Mouse (Mus musculus): ENCODE data around the gene Fam49a. TPM values are rescaled to one million over a fixed set of nuclear protein-coding genes. Genes with fewer than 3 reads are reported as not detected.

Gene Fam49a
- total RNA-seq, 2 experiments from 2014 or later, result 55.9 to 63.4 TPM

GRCm38 (mm10) chr12:12427285-12427684 is 165.3 kb downstream of the Fam49a start:
- ATAC-seq (ENCODE audit: poor library complexity, severe bottlenecking), result no peak

GRCm38 (mm10) chr12:12428886-12429285 is 166.9 kb downstream of the Fam49a start:
- ATAC-seq (ENCODE audit: poor library complexity, severe bottlenecking), result 0 out of 2 replicates have a peak, but pooled peaks have one; percentile 15

All from megakaryocyte, adult 5-6 weeks (primary cell).